Mouse (Mus musculus): ENCODE results near the gene Thap8.
A peak's percentile ranks its signal among the peaks of the same experiment; 100 is the strongest.

DNA sequence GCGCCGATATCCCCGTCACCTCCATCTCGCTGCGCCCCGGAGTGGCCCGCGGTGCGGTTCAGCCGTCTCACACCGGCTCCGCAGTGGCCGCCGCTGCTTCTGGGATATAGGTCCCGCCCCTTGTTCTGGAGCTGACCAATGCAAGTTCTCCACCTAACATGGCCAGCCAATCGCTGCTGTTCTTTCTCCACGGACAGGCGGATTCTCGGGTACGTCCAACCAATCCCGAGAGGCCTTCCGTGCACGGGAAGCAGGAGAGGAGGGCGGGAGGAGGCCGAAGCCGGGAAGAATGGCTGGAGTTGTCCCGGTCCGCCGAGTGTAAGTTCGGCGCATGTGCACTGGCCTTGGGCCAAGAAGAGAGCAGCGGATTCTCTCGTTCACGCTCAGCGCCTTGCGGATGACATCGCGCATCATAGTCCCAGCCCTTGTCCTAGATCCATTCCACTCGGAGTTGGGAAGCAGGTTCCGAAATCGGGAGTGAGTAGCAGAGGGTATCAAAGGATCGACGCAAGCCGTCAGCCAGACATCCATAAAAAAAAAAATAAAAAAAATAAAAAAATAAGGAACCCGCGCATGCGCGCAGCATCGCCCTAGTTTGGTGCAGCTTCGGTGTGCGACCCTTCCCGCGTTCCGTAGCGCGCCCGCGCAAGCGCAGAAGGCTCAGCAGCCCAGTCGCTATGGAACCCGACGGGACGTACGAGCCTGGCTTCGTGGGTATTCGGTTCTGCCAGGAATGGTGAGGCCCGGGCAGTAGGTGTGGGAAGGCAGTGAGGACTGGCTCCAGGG, 48.0 kb upstream of the Thap8 start, which contains the start of the genes Polr2i and Tbcb:
- 0 out of 2 replicates have a peak, but pooled peaks have one; percentile 7 for TF ChIP-seq CTCF (IDR thresholded peaks at IDR 0.05; ENCODE audit: insufficient read depth, low read depth, low read length)
- TF ChIP-seq POLR2A (IDR thresholded peaks at IDR 0.05; ENCODE audit: insufficient read depth, low read depth, low read length): peak; percentile 47
